32 mouse cellular contexts compared by ENCODE assay signal in the genomic region with DNA sequence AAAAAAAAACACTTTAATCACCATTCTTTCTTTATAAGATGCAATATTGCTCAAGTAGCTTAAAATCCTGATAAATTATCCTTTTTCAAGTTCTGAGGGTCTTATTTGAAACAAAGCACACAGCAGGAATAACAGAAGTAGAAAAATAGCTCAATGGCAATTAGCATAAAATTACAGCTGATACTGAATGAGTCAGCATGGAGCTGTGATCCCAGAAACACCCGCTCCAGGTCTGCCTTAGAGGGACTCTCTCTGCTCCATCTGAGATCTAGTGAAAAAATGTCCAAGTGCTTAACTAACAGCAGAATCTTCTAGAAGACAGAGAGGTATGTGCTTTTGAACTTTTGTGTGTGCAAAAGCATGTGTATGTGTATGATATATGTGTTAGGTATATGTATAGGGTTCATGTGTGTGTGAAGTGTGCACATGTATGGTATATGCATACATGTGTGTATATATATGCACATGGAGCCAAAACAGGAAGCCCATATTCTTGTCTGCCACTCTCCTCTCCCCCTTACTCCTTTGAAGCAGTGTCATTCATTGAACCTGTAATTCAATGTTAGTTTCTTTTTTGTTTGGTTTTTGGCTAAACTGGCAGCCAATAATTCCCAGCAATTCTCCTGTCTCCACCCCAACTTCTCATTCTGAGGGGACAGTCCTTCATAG. TPM values are rescaled to one million over a fixed set of nuclear protein-coding genes. Genes with fewer than 3 reads are reported as not detected.
"Had no signal": no experiment of that assay in that cellular context is flagged by ENCODE, and none has a peak within 500 bp of the region (broad histone marks: within the 10 kb centered on the region; RNA-seq: fewer than 3 reads in every experiment).

No protein-coding gene starts in this region.

- H3K27ac ChIP-seq: gastrocnemius, adult 2 months; heart, embryonic 10.5 days; heart, embryonic 13.5 days; heart, embryonic 15.5 days; hindbrain, embryonic 13.5 days; intestine, embryonic 15.5 days; left cerebral cortex, adult 2 months; limb, embryonic 10.5 days; limb, embryonic 12.5 days; liver, embryonic 13.5 days; liver, embryonic 15.5 days had no signal

- DNase-seq: gastrocnemius, adult 2 months; gastrocnemius, postnatal 10 days; gastrocnemius, postnatal 25 days; heart, adult 18-20 months; heart, postnatal 14 days; heart, postnatal 36 days; kidney, adult 18-20 months; kidney, adult 8-10 months; kidney, postnatal 10 days; kidney, postnatal 25 days; kidney, postnatal 4 days; liver; liver, embryonic 13.5 days; liver, postnatal 0 days had no signal

- ATAC-seq: hindbrain, embryonic 16.5 days; inflammation-experienced regulatory T-cells, adult 6 months; intestine, embryonic 15.5 days; intestine, postnatal 0 days; liver, postnatal 0 days had no signal

- H3K27me3 ChIP-seq: heart, embryonic 13.5 days; heart, embryonic 15.5 days; hindbrain, embryonic 13.5 days; intestine, embryonic 15.5 days; limb, embryonic 12.5 days; liver, embryonic 13.5 days; liver, embryonic 15.5 days had no signal

- H3K9ac ChIP-seq: heart, embryonic 13.5 days; heart, embryonic 15.5 days; hindbrain, embryonic 13.5 days; intestine, embryonic 15.5 days; limb, embryonic 12.5 days; liver, embryonic 13.5 days; liver, embryonic 15.5 days; liver, postnatal 0 days had no signal

- H3K36me3 ChIP-seq: heart, embryonic 10.5 days; heart, embryonic 13.5 days; heart, embryonic 15.5 days; hindbrain, embryonic 13.5 days; intestine, embryonic 15.5 days; limb, embryonic 10.5 days; limb, embryonic 12.5 days; liver, embryonic 13.5 days; liver, embryonic 15.5 days had no signal

- H3K4me2 ChIP-seq: heart, embryonic 13.5 days; heart, embryonic 15.5 days; hindbrain, embryonic 13.5 days; intestine, embryonic 15.5 days; limb, embryonic 12.5 days; liver, embryonic 11.5 days; liver, embryonic 13.5 days; liver, embryonic 15.5 days had no signal

- H3K9me3 ChIP-seq: heart, embryonic 10.5 days; intestine, embryonic 15.5 days; limb, embryonic 10.5 days; liver, embryonic 13.5 days; liver, embryonic 15.5 days had no signal

- H3K4me1 ChIP-seq: heart, embryonic 10.5 days; heart, embryonic 13.5 days; heart, embryonic 15.5 days; hindbrain, embryonic 13.5 days; intestine, embryonic 15.5 days; limb, embryonic 10.5 days; limb, embryonic 12.5 days; liver, embryonic 13.5 days; liver, embryonic 15.5 days had no signal

- H3K4me3 ChIP-seq: gastrocnemius, adult 2 months; heart, embryonic 10.5 days; heart, embryonic 13.5 days; heart, embryonic 15.5 days; hindbrain, embryonic 13.5 days; intestine, embryonic 15.5 days; layer of hippocampus, adult 2 months; left cerebral cortex, adult 2 months; limb, embryonic 10.5 days; limb, embryonic 12.5 days; liver, embryonic 13.5 days; liver, embryonic 15.5 days had no signal

RNA-seq across cellular contexts. Expression of gene Gpr83, which starts 11.6 kb away (rescaled TPM):
- polyA plus RNA-seq: gonadal fat pad, adult 2 months; heart, embryonic 10.5 days; heart, postnatal 0 days; liver, embryonic 11.5 days; liver, postnatal 0 days had no signal

RNA-seq across cellular contexts. Expression of gene Izumo1r, which starts 55.3 kb away (rescaled TPM):
- polyA plus RNA-seq: heart, embryonic 13.5 days; heart, postnatal 0 days; hindbrain, embryonic 11.5 days; hindbrain, embryonic 13.5 days; hindbrain, embryonic 16.5 days; intestine, embryonic 15.5 days; intestine, postnatal 0 days; kidney, embryonic 16.5 days; limb, embryonic 10.5 days; limb, embryonic 12.5 days; liver, embryonic 11.5 days; liver, embryonic 13.5 days; liver, embryonic 15.5 days; liver, postnatal 0 days had no signal
